Mouse (Mus musculus) cortical plate, adult 2 months (tissue): ENCODE results near the gene Smim11. TPM values are rescaled to one million over a fixed set of nuclear protein-coding genes. Genes with fewer than 3 reads are reported as not detected.

Source experiments
- H3K27ac ChIP-seq: fragments of 200-500 bp; 2 replicates; pipeline ENCODE4 v1.5.1; 2012; ENCODE audit warnings: low read length, control low read depth, inconsistent platforms; ENCODE audit not compliant: insufficient read depth
- H3K4me1 ChIP-seq: fragments of 200-500 bp; 2 replicates; pipeline ENCODE4 v1.6.1; 2011; ENCODE audit warnings: low read length; ENCODE audit not compliant: control insufficient read depth, insufficient read depth
- H3K4me3 ChIP-seq: fragments of 200-500 bp; 2 replicates; pipeline ENCODE4 v1.5.1; 2011; ENCODE audit warnings: mild to moderate bottlenecking, low read length, control low read depth; ENCODE audit not compliant: insufficient read depth
- CTCF ChIP-seq: fragments of 200-500 bp; IDR thresholded peaks from 2 replicates; pipeline ENCODE4 v1.5.1; 2011; ENCODE audit warnings: mild to moderate bottlenecking, control low read depth, low read length; ENCODE audit not compliant: insufficient read depth; ENCODE audit errors: extremely low read depth
- POLR2A ChIP-seq: fragments of 200-500 bp; IDR thresholded peaks from 2 replicates; pipeline ENCODE4 v1.6.1; 2011; ENCODE audit warnings: mild to moderate bottlenecking, low read length, control low read depth; ENCODE audit not compliant: insufficient read depth; ENCODE audit errors: extremely low read depth
- polyA plus RNA-seq: library from polyadenylated mRNA; depleted of rRNA; stranded (reverse); fragments of >200 nt; gene quantifications from 2 replicates; pipeline ENCODE4 v1.2.3, GENCODE M21; 2012

The Smim11 gene
- polyA plus RNA-seq, 1 experiment = 30.2 TPM

GRCm38 (mm10) chr16:92336280-92336679 is 35.2 kb downstream of the Smim11 start:
- Histone ChIP-seq H3K4me1 (no peaks in the 10 kb centered on the region), H3K27ac (no peak overlapping the region), H3K4me3 (no peak overlapping the region)
- TF ChIP-seq CTCF (peak; percentile 93), POLR2A (no peak)

DNA sequence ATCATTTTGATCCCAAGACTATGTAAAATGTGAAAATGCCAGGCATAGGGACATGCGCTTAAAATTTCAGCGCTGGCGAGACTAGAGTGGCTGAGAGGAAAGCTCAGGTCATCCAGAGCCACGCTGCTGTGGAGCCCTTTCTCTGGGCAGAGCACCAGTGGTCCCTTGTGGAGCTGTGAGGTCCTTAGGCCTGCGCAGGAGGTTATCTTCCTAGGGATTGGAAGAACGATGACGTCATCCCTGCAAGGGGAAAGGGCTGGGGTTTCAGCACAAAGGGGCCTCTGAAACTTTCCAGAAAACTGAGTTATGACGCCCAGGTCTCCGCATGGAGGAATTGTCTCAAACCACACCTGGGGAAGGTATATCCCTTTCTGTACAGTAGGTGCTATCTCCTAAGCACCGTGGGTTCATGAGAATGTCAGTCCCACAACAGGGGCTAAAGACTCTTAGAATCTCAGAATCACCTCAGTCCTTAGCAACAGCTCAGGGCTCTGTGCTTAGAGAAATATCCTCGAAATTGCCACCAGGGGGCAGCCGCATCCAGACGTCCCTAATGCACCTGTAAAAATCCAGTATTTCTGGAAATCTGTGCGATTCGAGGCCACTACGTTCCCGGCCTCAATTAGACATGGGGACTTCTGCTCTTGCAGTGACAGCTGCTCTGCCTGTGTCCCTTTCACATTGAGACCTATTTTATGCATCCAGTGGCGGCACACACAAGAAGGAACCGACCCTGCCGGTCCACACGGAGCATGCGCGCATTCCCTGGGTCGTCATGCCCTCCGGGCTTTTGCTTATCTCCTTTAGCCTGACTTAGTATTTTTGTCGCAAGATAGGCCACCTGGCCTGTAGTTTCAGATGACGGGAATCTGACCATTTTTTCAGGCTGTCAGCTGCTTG is 39.8 kb downstream of the Smim11 start:
- no peak overlapping the region for H3K27ac ChIP-seq
- TF ChIP-seq CTCF = peak; percentile 79
- no peak for TF ChIP-seq POLR2A
- H3K4me1 ChIP-seq = no peaks in the 10 kb centered on the region
- peak overlapping the region; percentile 5; the same call in 1 of the 2 replicates for H3K4me3 ChIP-seq

DNA sequence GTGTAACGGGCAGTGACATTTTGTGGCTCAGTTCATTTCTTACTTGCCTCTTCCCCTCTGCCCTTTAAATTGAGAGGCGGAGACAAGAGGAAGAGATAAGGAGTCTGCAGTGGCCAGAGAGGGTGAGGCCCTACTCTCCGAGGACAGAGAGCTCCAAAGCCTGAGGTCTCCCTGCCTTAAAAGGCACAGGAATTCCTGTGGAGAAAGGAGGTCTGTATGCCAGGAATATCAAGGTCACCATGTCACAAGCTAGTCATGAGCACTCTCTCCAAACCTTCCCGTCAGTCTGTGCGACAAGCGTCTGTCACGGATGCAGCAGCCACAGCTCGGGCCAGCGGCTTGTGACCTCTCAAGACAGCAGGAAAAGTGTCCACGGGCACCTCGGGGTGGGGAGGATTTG is 44.1 kb downstream of the Smim11 start:
- TF ChIP-seq CTCF (no peak), POLR2A (no peak)
- H3K4me1 ChIP-seq = no peaks in the 10 kb centered on the region

DNA sequence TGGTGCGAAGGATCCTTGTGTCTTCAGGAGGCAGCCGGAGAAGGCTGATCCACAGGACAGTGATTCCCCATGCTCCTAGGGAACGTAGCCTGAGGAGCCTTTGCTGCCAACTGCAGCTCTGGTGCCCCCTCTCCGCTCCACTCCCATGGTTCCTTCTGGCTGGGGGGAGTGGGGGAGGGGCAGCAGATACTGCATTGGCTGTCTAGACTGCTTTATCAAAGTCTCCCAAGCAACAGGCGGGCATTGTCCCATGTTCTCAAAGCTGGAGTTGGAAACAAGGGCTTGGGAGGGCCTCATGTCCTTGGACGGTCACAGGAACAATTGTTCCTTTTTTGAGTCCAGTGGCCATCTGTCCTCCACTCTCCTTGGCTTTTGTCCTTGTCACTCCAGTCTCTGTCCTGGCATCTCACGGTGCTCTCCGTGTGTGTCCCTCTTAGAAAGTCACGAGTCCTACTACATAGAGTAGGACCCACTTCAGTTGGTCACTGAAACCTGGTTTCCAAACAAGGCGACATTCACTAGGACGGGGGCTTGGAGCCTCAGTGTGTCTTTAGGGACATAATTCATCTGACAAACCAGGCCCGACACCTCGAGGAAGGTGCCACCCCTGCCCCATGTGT is 45.3 kb downstream of the Smim11 start:
- H3K4me3 ChIP-seq = no peak overlapping the region

More for the DNA sequence above, 44.1 kb downstream of the Smim11 start:
- H3K27ac ChIP-seq = no peak overlapping the region
- no peak overlapping the region for H3K4me3 ChIP-seq

GRCm38 (mm10) chr16:92348941-92349340 is 47.9 kb downstream of the Smim11 start:
- Histone ChIP-seq H3K4me3 (no peak overlapping the region), H3K4me1 (no peaks in the 10 kb centered on the region), H3K27ac (no peak overlapping the region)
- TF ChIP-seq CTCF (no peak), POLR2A (no peak)

More for the DNA sequence above, 45.3 kb downstream of the Smim11 start:
- Histone ChIP-seq H3K4me1 (no peaks in the 10 kb centered on the region), H3K27ac (no peak overlapping the region)
- TF ChIP-seq POLR2A (no peak), CTCF (no peak)

DNA sequence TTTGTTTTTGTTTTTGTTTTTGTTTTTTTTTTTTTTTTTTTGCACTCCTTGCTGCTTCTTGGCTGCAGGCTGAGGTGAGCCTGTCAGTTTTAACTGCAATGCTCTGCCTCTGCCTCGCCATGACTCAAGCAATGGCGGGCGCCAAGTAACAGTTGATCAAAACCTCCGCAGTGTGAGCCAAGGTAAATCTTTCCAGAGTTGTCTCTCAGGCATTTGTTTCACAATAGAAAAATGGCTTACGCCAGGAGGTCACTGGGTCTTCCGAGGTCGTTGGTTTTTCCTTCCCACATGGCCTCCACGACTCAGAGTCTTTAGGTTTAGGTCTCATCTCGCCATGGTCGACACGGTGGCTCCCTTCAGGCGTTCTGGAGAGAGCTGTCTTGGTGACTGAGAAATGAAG is 52.2 kb downstream of the Smim11 start:
- TF ChIP-seq POLR2A (no peak), CTCF (no peak)
- Histone ChIP-seq H3K27ac (no peak overlapping the region), H3K4me3 (no peak overlapping the region), H3K4me1 (no peaks in the 10 kb centered on the region)

DNA sequence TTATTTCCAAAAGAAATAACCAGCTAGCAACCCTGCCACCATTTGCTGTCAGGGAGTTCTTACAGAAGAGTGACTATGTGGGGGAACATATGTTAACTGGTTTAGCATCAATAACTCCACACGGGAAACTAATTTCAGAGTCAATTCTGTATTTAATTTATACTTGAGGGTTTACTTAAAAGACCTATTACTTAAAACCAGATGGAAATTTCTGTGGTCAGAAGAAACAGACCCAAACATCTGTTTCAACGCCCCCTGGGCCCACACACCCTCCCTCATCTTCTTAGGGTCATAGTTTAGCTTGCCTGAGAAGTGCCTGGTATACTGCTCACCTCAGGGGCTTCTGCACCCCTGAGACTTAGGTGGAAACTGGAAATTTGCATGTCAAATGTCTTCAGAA is 52.8 kb downstream of the Smim11 start:
- H3K4me1 ChIP-seq = no peaks in the 10 kb centered on the region
- no peak overlapping the region for H3K4me3 ChIP-seq
- no peak overlapping the region for H3K27ac ChIP-seq
- TF ChIP-seq POLR2A (no peak), CTCF (no peak)

DNA sequence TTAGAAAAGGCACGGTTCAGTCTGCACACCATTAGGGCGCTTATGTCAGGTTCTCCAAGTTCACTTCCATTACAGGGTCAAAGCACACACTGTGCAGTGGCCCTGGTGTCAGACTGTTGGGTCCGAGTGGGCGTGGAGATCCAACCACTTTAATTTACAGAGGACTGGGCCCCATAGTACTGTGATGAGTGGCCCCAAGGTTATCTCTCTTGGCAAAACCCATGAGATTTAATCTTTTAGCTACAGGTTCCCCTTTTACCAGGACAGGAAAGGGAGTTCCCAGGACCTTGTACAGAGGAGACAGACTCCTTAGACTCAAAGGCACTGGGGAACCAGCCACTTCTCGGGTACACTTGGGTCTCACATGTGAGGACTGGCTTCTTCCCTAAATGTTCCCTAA is 54.3 kb downstream of the Smim11 start:
- no peak overlapping the region for H3K4me3 ChIP-seq
- TF ChIP-seq POLR2A = no peak
- TF ChIP-seq CTCF = no peak
- no peak overlapping the region for H3K27ac ChIP-seq
- H3K4me1 ChIP-seq = no peaks in the 10 kb centered on the region

DNA sequence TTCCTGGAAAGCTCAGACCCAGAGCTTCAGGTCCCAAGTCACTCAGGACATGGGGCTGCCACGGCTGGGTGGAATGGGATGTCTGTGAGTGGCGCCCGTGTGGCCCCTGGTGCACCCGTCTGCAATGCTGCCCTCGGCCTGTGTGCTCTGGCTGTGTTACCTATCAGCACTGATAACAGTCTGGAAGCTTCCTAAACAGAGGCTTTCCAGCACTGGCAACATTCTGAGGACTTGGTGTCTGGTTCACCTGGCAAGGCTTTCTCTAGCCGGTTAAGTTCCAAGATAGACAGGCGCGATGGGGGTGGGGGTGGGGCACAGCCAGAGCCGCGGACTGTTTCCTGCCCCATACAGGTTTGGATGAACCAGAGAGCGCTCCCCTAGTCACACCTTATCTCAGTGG is 54.9 kb downstream of the Smim11 start:
- Histone ChIP-seq H3K4me3 (no peak overlapping the region), H3K27ac (no peak overlapping the region), H3K4me1 (no peaks in the 10 kb centered on the region)
- TF ChIP-seq CTCF (no peak), POLR2A (no peak)

GRCm38 (mm10) chr16:92357023-92357422 is 55.9 kb downstream of the Smim11 start:
- Histone ChIP-seq H3K4me1 (no peaks in the 10 kb centered on the region), H3K4me3 (no peak overlapping the region), H3K27ac (no peak overlapping the region)
- TF ChIP-seq CTCF (no peak), POLR2A (no peak)
